Mouse (Mus musculus) intestine, embryonic 16.5 days (tissue): ENCODE results near the gene Ppil6. TPM values are rescaled to one million over a fixed set of nuclear protein-coding genes. Genes with fewer than 3 reads are reported as not detected.
A peak's percentile ranks its signal among the peaks of the same experiment; 100 is the strongest.

Source experiments
- ATAC-seq: fragments of 200-750 bp; cut with Nextera tagmentation; 2 replicates; pipeline ENCODE4 v1.8.0; 2017; ENCODE audit warnings: moderate TSS enrichment, moderate library complexity
- H3K27ac ChIP-seq: fragments of 300-500 bp; sonication (generic); 2 replicates; pipeline ENCODE4 v1.5.1; 2014; ENCODE audit warnings: mild to moderate bottlenecking, low read length
- H3K27me3 ChIP-seq: fragments of 300-500 bp; sonication (generic); replicated peaks from 2 replicates; pipeline ENCODE4 v1.6.1; 2014; ENCODE audit warnings: low read length, control low read depth, mixed read lengths; ENCODE audit not compliant: control insufficient read depth, insufficient read depth
- H3K36me3 ChIP-seq: fragments of 300-500 bp; sonication (generic); 2 replicates; pipeline ENCODE4 v1.6.1; 2014; ENCODE audit warnings: low read length, control low read depth; ENCODE audit not compliant: control insufficient read depth, insufficient read depth
- H3K4me1 ChIP-seq: fragments of 300-500 bp; sonication (generic); 2 replicates; pipeline ENCODE4 v1.6.1; 2014; ENCODE audit warnings: low read length, control low read depth, mixed read lengths; ENCODE audit not compliant: control insufficient read depth, insufficient read depth
- H3K4me2 ChIP-seq: fragments of 300-500 bp; sonication (generic); 2 replicates; pipeline ENCODE4 v1.6.1; 2014; ENCODE audit warnings: low read depth, low read length, control low read depth
- H3K4me3 ChIP-seq: fragments of 300-500 bp; sonication (generic); 2 replicates; pipeline ENCODE4 v1.5.1; 2014; ENCODE audit warnings: mild to moderate bottlenecking, low read length
- H3K9ac ChIP-seq: fragments of 300-500 bp; sonication (generic); 2 replicates; pipeline ENCODE4 v1.6.1; 2014; ENCODE audit warnings: low read depth, low read length
- H3K9me3 ChIP-seq: fragments of 300-500 bp; sonication (generic); 2 replicates; pipeline ENCODE4 v1.6.1; 2016; ENCODE audit warnings: low read length, control low read depth; ENCODE audit not compliant: control insufficient read depth
- WGBS: fragments of 180-500 bp; shearing (Covaris S2); extraction: QIAGEN DNeasy Blood & Tissue Kit; methylation state at CpG from one replicate; pipeline ENCODE4 v1.1.7; 2014; 5-methylcytosine and 5-hydroxymethylcytosine counted together
- polyA plus RNA-seq: library from polyadenylated mRNA; unstranded; fragments of >200 nt; fragmentation: Nextera tagmentation; extraction: Ambion mirVana; gene quantifications from 2 replicates; pipeline ENCODE4 v1.2.1, GENCODE M21; 2015

Gene Ppil6
- polyA plus RNA-seq, 1 experiment from 2014 or later = 0.93 TPM

DNA sequence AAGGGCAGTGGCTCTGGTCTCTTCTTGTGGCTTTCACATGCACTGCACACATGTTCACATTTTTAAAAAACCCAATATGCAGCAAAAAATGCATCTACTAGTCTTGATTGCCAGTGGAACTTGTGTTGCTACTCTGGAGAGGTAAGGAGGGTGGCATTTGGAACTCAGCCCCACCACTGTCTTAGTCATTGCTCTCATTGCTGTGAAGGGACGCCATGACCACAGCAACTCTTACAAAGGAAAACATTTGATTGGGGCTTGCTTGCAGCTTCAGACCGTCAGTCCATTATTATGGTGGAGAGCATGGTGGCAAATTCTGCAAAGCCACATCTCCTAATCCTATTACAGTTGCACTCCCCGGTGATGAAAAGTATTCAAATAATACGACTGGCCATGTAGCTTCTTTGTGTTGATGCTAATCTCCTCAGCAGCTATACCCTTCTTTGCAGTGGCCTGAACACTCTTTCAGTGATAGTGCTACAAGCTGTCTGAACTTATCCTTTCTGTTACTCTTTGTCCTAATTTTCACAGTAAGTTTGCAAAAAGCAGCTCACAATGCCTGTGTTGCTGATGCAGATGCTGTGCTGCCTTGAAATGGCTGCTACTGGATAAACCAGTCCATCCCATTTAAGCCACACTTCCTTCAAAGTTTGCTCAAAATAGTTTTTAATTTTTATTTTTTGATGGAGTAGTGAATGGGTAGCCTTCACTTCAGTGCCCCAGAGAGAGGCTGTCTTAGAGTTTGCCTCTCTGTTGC, 47.2 kb downstream of the Ppil6 start:
- no peak overlapping the region for H3K4me2 ChIP-seq
- no peaks in the 10 kb centered on the region for H3K4me1 ChIP-seq
- H3K27me3 ChIP-seq = no peaks in the 10 kb centered on the region
- no peak overlapping the region for H3K9ac ChIP-seq
- H3K9me3 ChIP-seq = no peaks in the 10 kb centered on the region
- H3K36me3 ChIP-seq = peaks cover 7% of the 10 kb centered on the region
- H3K27ac ChIP-seq = no peak overlapping the region
- WGBS = 91% methylated on average over 4 of the region's 4 CpGs
- H3K4me3 ChIP-seq = no peak overlapping the region
- ATAC-seq = no peak

DNA sequence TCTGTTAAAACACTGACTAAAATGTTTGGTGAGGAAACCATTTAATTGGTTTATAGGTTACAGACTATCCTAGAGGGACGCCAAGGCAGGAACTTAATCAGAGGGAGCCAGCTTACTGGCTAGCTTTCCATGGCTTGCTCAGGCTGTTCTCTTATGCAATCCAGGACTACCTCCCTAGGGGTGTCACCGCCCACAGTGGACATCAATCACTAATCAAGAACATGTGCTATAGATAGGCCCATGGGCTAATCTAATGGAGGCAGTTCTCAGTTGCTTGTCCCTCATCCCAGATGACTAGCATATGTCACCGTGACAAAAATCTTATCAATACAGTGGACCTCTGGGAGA, 47.7 kb downstream of the Ppil6 start:
- no peak overlapping the region for H3K4me3 ChIP-seq
- no peaks in the 10 kb centered on the region for H3K4me1 ChIP-seq
- H3K9ac ChIP-seq = no peak overlapping the region
- WGBS = 93% methylated on average over 3 of the region's 3 CpGs
- H3K27ac ChIP-seq = no peak overlapping the region
- no peaks in the 10 kb centered on the region for H3K27me3 ChIP-seq
- H3K9me3 ChIP-seq = no peaks in the 10 kb centered on the region
- H3K36me3 ChIP-seq = peaks cover 2% of the 10 kb centered on the region
- no peak overlapping the region for H3K4me2 ChIP-seq
- no peak for ATAC-seq

DNA sequence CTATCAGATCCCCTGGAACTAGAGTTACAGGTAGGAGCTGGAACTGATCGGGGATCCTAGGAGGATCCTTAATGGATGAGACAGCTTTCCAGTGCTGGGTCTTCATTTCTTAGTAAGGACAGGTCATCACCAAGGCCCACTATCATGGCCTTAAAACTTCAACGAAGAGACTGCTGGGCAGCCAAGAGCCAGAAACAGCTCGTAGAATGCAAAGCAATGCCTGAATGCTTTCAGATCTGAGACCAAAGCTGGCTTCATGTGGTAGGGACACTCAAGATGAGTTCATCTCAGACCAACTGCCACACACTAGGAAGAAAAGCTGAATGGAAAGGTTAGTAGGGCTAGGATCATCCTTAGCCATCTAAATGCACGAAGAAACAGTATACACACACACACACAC, 48.7 kb downstream of the Ppil6 start:
- ATAC-seq = no peak
- no peaks in the 10 kb centered on the region for H3K27me3 ChIP-seq
- no peak overlapping the region for H3K4me2 ChIP-seq
- no peaks in the 10 kb centered on the region for H3K4me1 ChIP-seq
- whole genome bisulfite sequencing = 95% methylated on average over 4 of the region's 4 CpGs
- no peak overlapping the region for H3K9ac ChIP-seq
- H3K27ac ChIP-seq = no peak overlapping the region
- H3K9me3 ChIP-seq = no peaks in the 10 kb centered on the region
- no peaks in the 10 kb centered on the region for H3K36me3 ChIP-seq
- no peak overlapping the region for H3K4me3 ChIP-seq

DNA sequence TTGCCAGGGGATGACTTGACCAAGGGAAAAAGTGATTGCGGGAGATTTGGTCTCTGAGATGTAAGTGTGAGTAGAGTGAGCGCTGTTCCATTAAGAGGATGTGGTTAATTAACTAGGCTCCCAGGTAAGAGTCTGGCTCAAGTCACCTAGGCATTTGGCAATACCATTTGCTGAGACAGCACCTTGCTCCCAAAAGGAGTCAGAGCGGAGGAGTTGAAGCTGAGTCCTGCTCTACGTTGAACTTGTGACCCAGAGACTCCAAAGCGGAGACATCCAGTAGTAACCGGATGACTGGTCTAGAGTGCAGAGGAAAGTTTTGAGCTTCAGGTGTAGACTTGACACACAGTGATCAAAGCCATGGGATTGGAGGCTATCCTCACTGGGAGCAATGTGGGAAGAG, 51.8 kb downstream of the Ppil6 start:
- Histone ChIP-seq H3K36me3 (no peaks in the 10 kb centered on the region), H3K9me3 (no peaks in the 10 kb centered on the region), H3K27me3 (no peaks in the 10 kb centered on the region), H3K9ac (no peak overlapping the region), H3K4me1 (peaks cover 6% of the 10 kb centered on the region), H3K27ac (no peak overlapping the region), H3K4me2 (no peak overlapping the region), H3K4me3 (no peak overlapping the region)
- 92% methylated on average over 6 of the region's 6 CpGs for WGBS
- ATAC-seq = no peak

GRCm38 (mm10) chr10:41543439-41543838, 53.2 kb downstream of the Ppil6 start:
- 86% methylated on average over 4 of the region's 4 CpGs for WGBS
- Histone ChIP-seq H3K9ac (no peak overlapping the region), H3K4me2 (no peak overlapping the region), H3K4me3 (no peak overlapping the region), H3K27ac (no peak overlapping the region), H3K36me3 (no peaks in the 10 kb centered on the region), H3K4me1 (peaks cover 6% of the 10 kb centered on the region), H3K27me3 (no peaks in the 10 kb centered on the region), H3K9me3 (no peaks in the 10 kb centered on the region)
- ATAC-seq = no peak

GRCm38 (mm10) chr10:41543844-41544243, 53.6 kb downstream of the Ppil6 start:
- no peak for ATAC-seq
- Histone ChIP-seq H3K4me3 (no peak overlapping the region), H3K4me1 (peaks cover 6% of the 10 kb centered on the region), H3K27me3 (no peaks in the 10 kb centered on the region), H3K9ac (no peak overlapping the region), H3K36me3 (no peaks in the 10 kb centered on the region), H3K9me3 (no peaks in the 10 kb centered on the region), H3K4me2 (no peak overlapping the region), H3K27ac (no peak overlapping the region)
- 78% methylated on average over 2 of the region's 2 CpGs for WGBS

DNA sequence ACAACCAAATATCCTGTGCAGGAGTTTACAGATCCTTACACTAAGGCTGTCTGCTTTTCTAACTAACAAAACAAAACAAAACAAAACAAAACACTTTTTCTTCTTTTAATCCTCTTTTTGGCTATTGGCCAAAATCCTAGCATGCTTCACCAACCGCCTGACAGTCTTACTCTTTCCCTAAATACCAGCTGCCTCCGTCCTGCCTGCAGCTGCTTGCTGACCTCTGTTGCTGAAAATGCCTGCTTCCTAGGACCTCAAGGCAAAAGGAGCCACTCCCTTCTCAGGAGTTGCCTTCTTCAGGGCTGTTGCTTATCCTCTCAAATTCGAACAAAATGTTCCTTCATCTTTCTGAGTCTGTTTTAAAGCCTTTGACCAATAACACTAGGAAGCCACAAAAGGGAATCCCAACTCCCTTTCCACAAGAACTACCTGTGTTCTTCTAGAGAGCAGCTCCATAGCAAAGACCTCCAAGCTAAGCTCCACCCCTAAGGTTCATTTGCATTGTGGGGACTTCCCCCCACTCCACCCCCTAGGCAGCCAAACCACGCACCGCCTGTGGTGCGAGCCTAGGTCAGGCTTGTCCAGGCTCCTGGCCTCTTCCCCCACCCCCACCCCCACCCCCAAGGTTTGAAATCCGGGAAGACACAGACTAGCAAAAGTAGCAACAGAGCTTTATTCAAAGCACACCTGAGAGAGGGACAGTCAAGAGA, 54.4 kb downstream of the Ppil6 start:
- no peak overlapping the region for H3K4me3 ChIP-seq
- 11% methylated on average over 7 of the region's 7 CpGs for WGBS
- peaks cover 6% of the 10 kb centered on the region for H3K4me1 ChIP-seq
- peaks cover 4% of the 10 kb centered on the region for H3K9me3 ChIP-seq
- H3K27me3 ChIP-seq = no peaks in the 10 kb centered on the region
- H3K36me3 ChIP-seq = no peaks in the 10 kb centered on the region
- H3K27ac ChIP-seq = no peak overlapping the region
- peak; percentile 79 for ATAC-seq
- H3K4me2 ChIP-seq = peak overlapping the region; percentile 27
- no peak overlapping the region for H3K9ac ChIP-seq

DNA sequence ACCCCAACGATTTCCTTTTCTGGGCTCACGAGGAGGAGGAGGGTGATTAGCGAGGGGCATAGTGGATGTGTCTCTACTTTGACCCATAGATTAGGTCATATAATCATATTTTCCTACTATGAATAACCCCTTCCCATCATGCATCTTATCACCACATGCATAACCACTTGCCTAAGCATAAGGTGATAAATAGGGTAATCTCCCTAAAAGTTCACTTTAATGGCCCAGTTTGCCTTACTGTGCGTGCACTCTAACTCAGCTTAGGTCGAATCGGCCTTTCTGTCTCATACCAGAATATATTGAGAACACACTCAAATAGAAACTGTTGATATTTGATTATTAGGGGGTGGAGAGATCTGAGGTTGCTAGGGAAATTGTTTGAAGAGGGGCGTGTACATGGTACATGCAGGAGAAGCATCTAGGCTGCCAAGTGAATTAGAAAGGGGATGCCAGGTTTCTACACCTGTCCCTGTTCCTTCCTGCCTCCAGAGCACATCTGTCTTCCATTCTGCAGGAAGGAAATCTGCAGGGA, 55.1 kb downstream of the Ppil6 start:
- Histone ChIP-seq H3K9ac (no peak overlapping the region), H3K36me3 (no peaks in the 10 kb centered on the region), H3K27me3 (no peaks in the 10 kb centered on the region), H3K4me1 (peaks cover 6% of the 10 kb centered on the region), H3K27ac (no peak overlapping the region), H3K4me2 (peak overlapping the region; percentile 27), H3K9me3 (peaks cover 4% of the 10 kb centered on the region), H3K4me3 (no peak overlapping the region)
- peak; percentile 45 for ATAC-seq
- WGBS = 50% methylated on average over 7 of the region's 7 CpGs

GRCm38 (mm10) chr10:41546396-41547165, 56.3 kb downstream of the Ppil6 start:
- Histone ChIP-seq H3K36me3 (no peaks in the 10 kb centered on the region), H3K9me3 (peaks cover 4% of the 10 kb centered on the region), H3K4me2 (no peak overlapping the region), H3K27me3 (no peaks in the 10 kb centered on the region), H3K4me1 (peaks cover 13% of the 10 kb centered on the region), H3K27ac (no peak overlapping the region), H3K4me3 (no peak overlapping the region), H3K9ac (no peak overlapping the region)
- ATAC-seq = no peak
- 59% methylated on average over 13 of the region's 13 CpGs for WGBS
